Mouse (Mus musculus): Measurements from ENCODE around the gene Gm10762.

Gene Gm10762

GRCm38 (mm10) chr2:128967661-128968441, at the start of gene Gm10762:
Gm10762 (minus strand) TSS chr2:128967725.
- DNase-seq (ENCODE audit: low read depth) = peak; percentile 69

- peak; percentile 34 for DNase-seq (ENCODE audit: low read depth)
Measured at GRCm38 (mm10) chr2:129008867-129009266, 41.3 kb upstream of the Gm10762 start.

- DNase-seq (ENCODE audit: low read depth) = no peak
Measured at GRCm38 (mm10) chr2:129006194-129006749, 38.7 kb upstream of the Gm10762 start.

GRCm38 (mm10) chr2:129004872-129005271, 37.3 kb upstream of the Gm10762 start:
- DNase-seq (ENCODE audit: low read depth) = no peak

- DNase-seq (ENCODE audit: low read depth) = no peak
Measured at GRCm38 (mm10) chr2:128984746-128985145, 17.2 kb upstream of the Gm10762 start.

GRCm38 (mm10) chr2:128975572-128975971, 8.0 kb upstream of the Gm10762 start:
- DNase-seq (ENCODE audit: low read depth) = no peak

GRCm38 (mm10) chr2:128972301-128972700, 4.8 kb upstream of the Gm10762 start:
- DNase-seq (ENCODE audit: low read depth) = no peak

- no peak for DNase-seq (ENCODE audit: low read depth)
Measured at GRCm38 (mm10) chr2:128968475-128969083, 1.1 kb upstream of the Gm10762 start.

GRCm38 (mm10) chr2:128966641-128967580, 614 bp downstream of the Gm10762 start, which contains the start of gene Zc3h6:
Zc3h6 (plus strand) TSS chr2:128967402.
- peak; percentile 99 for DNase-seq (ENCODE audit: low read depth)

- no peak for DNase-seq (ENCODE audit: low read depth)
Measured at GRCm38 (mm10) chr2:128966236-128966635, 1.3 kb downstream of the Gm10762 start.

GRCm38 (mm10) chr2:128965505-128966105, 1.9 kb downstream of the Gm10762 start:
- DNase-seq (ENCODE audit: low read depth) = peak; percentile 20

GRCm38 (mm10) chr2:128954186-128954585, 13.3 kb downstream of the Gm10762 start:
- no peak for DNase-seq (ENCODE audit: low read depth)

- peak; percentile 81 for DNase-seq (ENCODE audit: low read depth)
Measured at GRCm38 (mm10) chr2:128947962-128948588, 19.4 kb downstream of the Gm10762 start.

GRCm38 (mm10) chr2:128943538-128944528, 23.7 kb downstream of the Gm10762 start, which contains the start of gene Zc3h8:
Zc3h8 (minus strand) TSS chr2:128944077.
- DNase-seq (ENCODE audit: low read depth) = peak; percentile 99

- DNase-seq (ENCODE audit: low read depth) = no peak
Measured at GRCm38 (mm10) chr2:128936256-128936655, 31.3 kb downstream of the Gm10762 start.

GRCm38 (mm10) chr2:128930704-128931103, 36.8 kb downstream of the Gm10762 start:
- DNase-seq (ENCODE audit: low read depth) = no peak

- no peak for DNase-seq (ENCODE audit: low read depth)
Measured at GRCm38 (mm10) chr2:128928446-128928845, 39.1 kb downstream of the Gm10762 start.

- no peak for DNase-seq (ENCODE audit: low read depth)
Measured at GRCm38 (mm10) chr2:128924799-128925198, 42.7 kb downstream of the Gm10762 start.

All from induced T-regulatory cell, adult 2 months (primary cell).